Mouse (Mus musculus) kidney, postnatal 0 days (tissue): ENCODE measurements around the gene Lpgat1. TPM values are rescaled to one million over a fixed set of nuclear protein-coding genes. Genes with fewer than 3 reads are reported as not detected.

ENCODE experiments used
- ATAC-seq: fragments of 200-750 bp; cut with Nextera tagmentation; replicated peaks from 2 replicates; pipeline ENCODE4 v1.8.0; 2017; ENCODE audit warnings: low read depth, moderate number of reproducible peaks, moderate TSS enrichment, moderate library complexity; ENCODE audit not compliant: low FRiP score
- DNase-seq: peaks from one replicate; pipeline ENCODE4 v3.0.0-alpha.2; 2016; ENCODE audit warnings: low spot score
- H3K27ac ChIP-seq: fragments of 300-500 bp; sonication (generic); 2 replicates; pipeline ENCODE4 v1.5.1; 2014; ENCODE audit warnings: mild to moderate bottlenecking
- H3K27me3 ChIP-seq: fragments of 300-500 bp; sonication (generic); 2 replicates; pipeline ENCODE4 v1.6.1; 2014; ENCODE audit warnings: low read length, mixed read lengths; ENCODE audit not compliant: insufficient read depth
- H3K36me3 ChIP-seq: fragments of 300-500 bp; sonication (generic); 2 replicates; pipeline ENCODE4 v1.6.1; 2014; ENCODE audit warnings: low read length, mixed read lengths; ENCODE audit not compliant: insufficient read depth
- H3K4me1 ChIP-seq: fragments of 300-500 bp; sonication (generic); replicated peaks from 2 replicates; pipeline ENCODE4 v1.6.1; 2014; ENCODE audit warnings: antibody characterized with exemption, low read length, mixed read lengths; ENCODE audit not compliant: insufficient read depth
- H3K4me2 ChIP-seq: fragments of 300-500 bp; sonication (generic); 2 replicates; pipeline ENCODE4 v1.6.1; 2014; ENCODE audit warnings: mild to moderate bottlenecking, low read length, moderate library complexity, mixed read lengths
- H3K4me3 ChIP-seq: fragments of 300-500 bp; sonication (generic); replicated peaks from 2 replicates; pipeline ENCODE4 v1.5.1; 2014; ENCODE audit warnings: low read depth, low read length
- H3K9ac ChIP-seq: fragments of 300-500 bp; sonication (generic); 2 replicates; pipeline ENCODE4 v1.6.1; 2014; ENCODE audit warnings: low read depth, low read length
- H3K9me3 ChIP-seq: fragments of 300-500 bp; sonication (generic); replicated peaks from 2 replicates; pipeline ENCODE4 v1.6.1; 2016; ENCODE audit warnings: low read length, inconsistent platforms, mixed read lengths
- CTCF ChIP-seq: IDR thresholded peaks from 2 replicates; pipeline ENCODE4 v1.5.1; 2016; ENCODE audit warnings: antibody characterized with exemption, low read depth, mild to moderate bottlenecking, moderate library complexity
- WGBS: fragments of 180-500 bp; shearing (Covaris S2); extraction: QIAGEN DNeasy Blood & Tissue Kit; methylation state at CpG from one replicate; pipeline ENCODE4 v1.1.7; 2014; 5-methylcytosine and 5-hydroxymethylcytosine counted together
- polyA plus RNA-seq: library from polyadenylated mRNA; unstranded; fragments of >200 nt; fragmentation: Nextera tagmentation; extraction: Ambion mirVana; gene quantifications from 2 replicates; pipeline ENCODE4 v1.2.1, GENCODE M21; 2015

Gene Lpgat1
- polyA plus RNA-seq, 1 experiment from 2014 or later = 37.1 TPM

- Histone ChIP-seq H3K36me3 (peaks cover 31% of the 10 kb centered on the region), H3K4me2 (no peak overlapping the region), H3K4me3 (no peak overlapping the region), H3K27ac (no peak overlapping the region), H3K9ac (no peak overlapping the region), H3K4me1 (no peaks in the 10 kb centered on the region), H3K27me3 (no peaks in the 10 kb centered on the region), H3K9me3 (no peaks in the 10 kb centered on the region)
- 70% methylated on average over 3 of the region's 3 CpGs for WGBS
- peak; percentile 54 for DNase-seq
- TF ChIP-seq CTCF = peak; percentile 54
- ATAC-seq = 0 out of 2 replicates have a peak, but pooled peaks have one; percentile 44
These were observed 111.5 kb downstream of the Lpgat1 start for GRCm38 (mm10) chr1:191829124-191829523.

GRCm38 (mm10) chr1:191833396-191833795 is 115.8 kb downstream of the Lpgat1 start:
- H3K9me3 ChIP-seq = no peaks in the 10 kb centered on the region
- no peak for TF ChIP-seq CTCF
- 95% methylated on average over 6 of the region's 6 CpGs for WGBS
- no peak overlapping the region for H3K27ac ChIP-seq
- H3K4me1 ChIP-seq = no peaks in the 10 kb centered on the region
- H3K4me3 ChIP-seq = no peak overlapping the region
- ATAC-seq (no peak), DNase-seq (no peak)
- no peak overlapping the region for H3K9ac ChIP-seq
- no peak overlapping the region for H3K4me2 ChIP-seq
- no peaks in the 10 kb centered on the region for H3K27me3 ChIP-seq
- peaks cover 10% of the 10 kb centered on the region; the same call in 1 of the 2 replicates for H3K36me3 ChIP-seq

Other genes starting within 250 kb of the Lpgat1 start
- gene Dtl, start 142.3 kb upstream of the Lpgat1 start, polyA plus RNA-seq = 16.9 and 21.9 TPM in 2 replicates
- 31.7 and 38.9 TPM in 2 replicates for gene Ints7, start 142.2 kb upstream of the Lpgat1 start, polyA plus RNA-seq
- 21.3 and 24.1 TPM in 2 replicates for gene Nek2, start 103.6 kb downstream of the Lpgat1 start, polyA plus RNA-seq
- gene Slc30a1, start 188.9 kb downstream of the Lpgat1 start, polyA plus RNA-seq = 5.6 TPM in 2 replicates